Mouse (Mus musculus): ENCODE measurements around the gene Mcm9.

GRCm38 (mm10) chr10:53605328-53605727, 24.9 kb downstream of the Mcm9 start:
- TF ChIP-seq CTCF (IDR thresholded peaks at IDR 0.05) (peak; percentile 24; the same call in 1 of the 2 replicates), EP300 (IDR thresholded peaks at IDR 0.05) (no peak)
